Mouse (Mus musculus) embryonic facial prominence, embryonic 13.5 days (tissue): ENCODE results near the gene Pigk. TPM values are rescaled to one million over a fixed set of nuclear protein-coding genes. Genes with fewer than 3 reads are reported as not detected.

ENCODE experiments used
- ATAC-seq: fragments of 200-750 bp; cut with Nextera tagmentation; 2 replicates; pipeline ENCODE4 v1.8.0; 2017; ENCODE audit warnings: low read depth; ENCODE audit not compliant: insufficient number of reproducible peaks, insufficient read depth, low FRiP score, low TSS enrichment
- H3K27ac ChIP-seq: fragments of 300-500 bp; sonication (generic); 2 replicates; pipeline ENCODE4 v1.5.1; 2015; ENCODE audit warnings: moderate library complexity, mild to moderate bottlenecking, inconsistent platforms
- H3K27me3 ChIP-seq: fragments of 300-500 bp; sonication (generic); 2 replicates; pipeline ENCODE4 v1.6.1; 2015; ENCODE audit warnings: mild to moderate bottlenecking, inconsistent platforms
- H3K36me3 ChIP-seq: fragments of 300-500 bp; sonication (generic); 2 replicates; pipeline ENCODE4 v1.6.1; 2015; ENCODE audit warnings: mild to moderate bottlenecking, inconsistent platforms
- H3K4me1 ChIP-seq: fragments of 300-500 bp; sonication (generic); 2 replicates; pipeline ENCODE4 v1.6.1; 2015; ENCODE audit warnings: inconsistent platforms
- H3K4me2 ChIP-seq: fragments of 300-500 bp; sonication (generic); 2 replicates; pipeline ENCODE4 v1.6.1; 2015; ENCODE audit warnings: moderate library complexity, mild to moderate bottlenecking, inconsistent platforms
- H3K4me3 ChIP-seq: fragments of 300-500 bp; sonication (generic); 2 replicates; pipeline ENCODE4 v1.5.1; 2015; ENCODE audit warnings: mild to moderate bottlenecking, inconsistent platforms
- H3K9ac ChIP-seq: fragments of 300-500 bp; sonication (generic); 2 replicates; pipeline ENCODE4 v1.6.1; 2015; ENCODE audit warnings: mild to moderate bottlenecking, inconsistent platforms
- H3K9me3 ChIP-seq: fragments of 300-500 bp; sonication (generic); 2 replicates; pipeline ENCODE4 v1.6.1; 2016; ENCODE audit warnings: inconsistent platforms
- WGBS: fragments of 180-500 bp; shearing (Covaris S2); methylation state at CpG from one replicate; pipeline ENCODE4 v1.1.7; 2015; ENCODE audit warnings: mixed read lengths; 5-methylcytosine and 5-hydroxymethylcytosine counted together
- polyA plus RNA-seq: library from polyadenylated mRNA; unstranded; fragments of >200 nt; fragmentation: Nextera tagmentation; extraction: Ambion mirVana; gene quantifications from 2 replicates; pipeline ENCODE4 v1.2.1, GENCODE M21; 2015

Pigk gene
- polyA plus RNA-seq, 1 experiment from 2014 or later, result 52.4 TPM

GRCm38 (mm10) chr3:152979481-152980092, 265.7 kb downstream of the Pigk start:
- peaks cover 20% of the 10 kb centered on the region for H3K4me1 ChIP-seq
- peak overlapping the region; percentile 2; the same call in 1 of the 2 replicates for H3K4me2 ChIP-seq
- H3K4me3 ChIP-seq, result no peak overlapping the region
- H3K27ac ChIP-seq, result no peak overlapping the region
- no peaks in the 10 kb centered on the region for H3K36me3 ChIP-seq
- ATAC-seq, result no peak
- WGBS, result 66% methylated on average over 11 of the region's 11 CpGs
- no peak overlapping the region for H3K9ac ChIP-seq
- H3K9me3 ChIP-seq, result no peaks in the 10 kb centered on the region
- peaks cover 44% of the 10 kb centered on the region for H3K27me3 ChIP-seq

GRCm38 (mm10) chr3:152980431-152980830, 266.5 kb downstream of the Pigk start:
- Histone ChIP-seq H3K27ac (no peak overlapping the region), H3K36me3 (no peaks in the 10 kb centered on the region), H3K9me3 (no peaks in the 10 kb centered on the region), H3K4me1 (peaks cover 20% of the 10 kb centered on the region), H3K9ac (0 out of 2 replicates have a peak overlapping the region, but pooled peaks have one; percentile 69), H3K4me2 (peak overlapping the region; percentile 96), H3K27me3 (peaks cover 44% of the 10 kb centered on the region), H3K4me3 (peak overlapping the region; percentile 55)
- no peak for ATAC-seq
- WGBS, result 4% methylated on average over 6 of the region's 6 CpGs

GRCm38 (mm10) chr3:152980978-152981974, 267.4 kb downstream of the Pigk start:
- peaks cover 20% of the 10 kb centered on the region for H3K4me1 ChIP-seq
- H3K36me3 ChIP-seq, result no peaks in the 10 kb centered on the region
- peak; percentile 37; the same call in 1 of the 2 replicates for ATAC-seq
- peak overlapping the region; percentile 96 for H3K4me2 ChIP-seq
- H3K27ac ChIP-seq, result no peak overlapping the region
- H3K9ac ChIP-seq, result peak overlapping the region; percentile 69
- H3K9me3 ChIP-seq, result no peaks in the 10 kb centered on the region
- under 1% methylated on average over 47 of the region's 47 CpGs for WGBS
- peak overlapping the region; percentile 55 for H3K4me3 ChIP-seq
- H3K27me3 ChIP-seq, result peaks cover 44% of the 10 kb centered on the region

- no peak within 1 kb of the TSS for H3K27ac ChIP-seq
- no peak for ATAC-seq
Observed at GRCm38 (mm10) chr3:152981988-152982387, 268.1 kb downstream of the Pigk start, which contains the start of gene St6galnac5. TSS of gene St6galnac5 (minus strand) at chr3:152982246.

DNA sequence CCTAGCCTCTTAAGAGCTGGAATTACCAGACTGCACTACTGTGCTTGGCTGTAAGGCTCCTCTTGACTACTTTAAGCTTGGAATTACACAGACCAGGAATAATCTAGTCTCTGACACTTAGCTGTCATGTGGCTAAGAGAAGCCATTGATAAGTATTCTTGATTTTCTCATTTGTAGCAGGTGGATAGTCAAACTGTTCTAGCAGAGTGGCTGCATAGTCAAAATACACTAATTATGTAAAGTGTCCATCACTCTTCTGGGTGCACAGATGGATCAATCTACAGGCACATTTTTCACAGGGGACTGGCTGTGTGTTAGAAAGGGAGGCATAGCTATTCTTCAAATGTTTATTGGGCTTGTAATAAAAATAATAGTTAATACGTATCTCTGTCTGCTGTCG, 276.9 kb downstream of the Pigk start:
- H3K4me2 ChIP-seq, result no peak overlapping the region
- H3K36me3 ChIP-seq, result no peaks in the 10 kb centered on the region
- H3K4me3 ChIP-seq, result no peak overlapping the region
- no peaks in the 10 kb centered on the region for H3K4me1 ChIP-seq
- 96% methylated on average over 2 of the region's 2 CpGs for WGBS
- no peak for ATAC-seq
- no peaks in the 10 kb centered on the region for H3K27me3 ChIP-seq
- no peak overlapping the region for H3K9ac ChIP-seq
- H3K27ac ChIP-seq, result no peak overlapping the region
- no peaks in the 10 kb centered on the region for H3K9me3 ChIP-seq

More at GRCm38 (mm10) chr3:152981988-152982387, 268.1 kb downstream of the Pigk start, which contains the start of gene St6galnac5:
- H3K4me2 ChIP-seq, result peak within 1 kb of the TSS; percentile 96
- peaks cover 20% of the 10 kb centered on the region for H3K4me1 ChIP-seq
- peak within 1 kb of the TSS; percentile 55 for H3K4me3 ChIP-seq
- peaks cover 41% of the 10 kb centered on the region for H3K27me3 ChIP-seq
- H3K36me3 ChIP-seq, result no peaks in the 10 kb centered on the region
- 0% methylated on average over 17 of the region's 17 CpGs for WGBS
- H3K9ac ChIP-seq, result peak within 1 kb of the TSS; percentile 69
- no peaks in the 10 kb centered on the region for H3K9me3 ChIP-seq

DNA sequence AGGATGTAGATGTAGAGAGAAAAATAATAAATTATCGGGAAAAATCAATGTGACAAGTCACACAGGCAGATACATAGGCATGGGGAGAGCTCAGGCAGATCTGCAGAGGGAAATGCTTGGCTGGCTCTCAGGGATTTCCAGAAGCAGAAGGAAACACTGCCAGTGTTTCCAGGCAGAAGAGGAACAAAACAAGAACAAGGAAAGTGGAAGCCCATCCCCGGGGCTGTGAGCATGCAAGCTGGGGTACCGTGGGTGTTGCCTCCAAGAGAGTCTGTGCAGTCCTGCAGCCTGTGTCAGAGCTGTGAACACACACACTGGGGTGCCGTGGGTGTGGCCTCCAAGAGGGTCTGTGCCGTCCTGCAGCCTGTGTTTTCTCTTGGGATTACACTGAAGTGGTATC, 279.7 kb downstream of the Pigk start:
- Histone ChIP-seq H3K36me3 (no peaks in the 10 kb centered on the region), H3K27me3 (no peaks in the 10 kb centered on the region), H3K27ac (no peak overlapping the region), H3K9ac (no peak overlapping the region), H3K4me2 (no peak overlapping the region), H3K4me3 (no peak overlapping the region), H3K9me3 (no peaks in the 10 kb centered on the region), H3K4me1 (no peaks in the 10 kb centered on the region)
- no peak for ATAC-seq
- 70% methylated on average over 5 of the region's 5 CpGs for WGBS

DNA sequence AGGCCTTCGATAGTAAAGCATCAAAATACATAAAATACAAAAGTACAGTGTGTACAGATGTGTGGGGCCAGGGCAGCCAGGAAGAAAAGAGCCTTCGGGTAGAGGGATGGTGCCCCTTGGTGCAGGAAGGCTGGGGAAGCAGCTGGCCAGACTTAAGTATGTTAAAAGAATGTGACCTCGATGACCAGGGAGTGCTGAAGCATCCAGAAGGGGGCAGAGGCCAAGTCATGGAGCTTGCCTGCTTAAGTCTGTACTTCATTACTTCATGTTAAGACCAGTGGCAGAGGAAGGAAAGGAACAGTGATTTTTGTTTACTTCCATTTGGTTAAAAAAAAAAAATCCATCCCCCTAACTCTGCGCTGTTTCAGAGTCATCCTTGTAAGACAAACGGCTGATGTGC, 284.2 kb downstream of the Pigk start:
- Histone ChIP-seq H3K36me3 (no peaks in the 10 kb centered on the region), H3K27ac (no peak overlapping the region), H3K9me3 (no peaks in the 10 kb centered on the region), H3K4me2 (no peak overlapping the region), H3K27me3 (no peaks in the 10 kb centered on the region), H3K4me3 (no peak overlapping the region), H3K4me1 (no peaks in the 10 kb centered on the region), H3K9ac (no peak overlapping the region)
- ATAC-seq, result no peak
- 32% methylated on average over 5 of the region's 5 CpGs for WGBS

DNA sequence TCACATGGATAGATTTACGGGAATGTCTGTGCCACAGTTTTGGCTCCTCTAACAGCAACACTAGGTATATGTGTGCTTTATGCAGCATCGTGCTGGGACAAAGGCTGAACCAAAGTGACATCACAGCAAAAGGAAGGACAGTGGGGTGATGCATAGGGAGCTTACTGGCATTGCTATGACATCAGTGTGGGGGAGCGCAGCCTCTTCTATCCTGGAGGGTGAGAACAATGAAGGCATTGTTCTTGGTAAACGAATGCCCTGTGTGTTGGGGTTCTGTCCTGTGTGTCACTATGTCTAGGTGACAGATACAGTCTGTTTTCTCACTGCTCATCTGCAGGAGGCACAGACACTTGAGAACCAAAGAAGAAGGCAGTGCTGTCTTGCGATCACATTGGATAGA, 285.0 kb downstream of the Pigk start:
- no peak for ATAC-seq
- H3K27me3 ChIP-seq, result no peaks in the 10 kb centered on the region
- WGBS, result 56% methylated on average over 5 of the region's 5 CpGs
- no peak overlapping the region for H3K4me3 ChIP-seq
- no peak overlapping the region for H3K9ac ChIP-seq
- H3K4me2 ChIP-seq, result no peak overlapping the region
- H3K9me3 ChIP-seq, result no peaks in the 10 kb centered on the region
- H3K27ac ChIP-seq, result no peak overlapping the region
- H3K4me1 ChIP-seq, result no peaks in the 10 kb centered on the region
- H3K36me3 ChIP-seq, result no peaks in the 10 kb centered on the region

DNA sequence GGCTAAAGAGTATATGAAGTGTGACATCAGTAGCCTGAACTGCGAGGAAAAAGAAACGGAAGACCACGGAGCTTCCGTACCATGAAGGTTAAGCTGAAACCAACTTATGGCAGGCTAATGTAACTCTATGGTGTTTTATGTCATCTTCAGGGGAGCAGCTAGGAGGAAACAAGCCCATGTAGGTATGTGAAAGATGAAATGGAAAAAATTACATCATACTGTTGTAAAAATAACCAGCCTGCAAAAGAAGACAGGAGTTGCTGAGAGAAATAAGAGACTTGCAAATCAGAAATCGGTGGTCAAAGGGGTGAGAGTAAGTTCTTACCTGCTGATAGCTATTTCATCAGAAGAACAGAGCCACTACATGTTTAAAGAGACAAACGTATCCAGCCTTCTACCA, 293.0 kb downstream of the Pigk start:
- Histone ChIP-seq H3K4me2 (no peak overlapping the region), H3K9me3 (no peaks in the 10 kb centered on the region), H3K9ac (no peak overlapping the region), H3K27ac (no peak overlapping the region), H3K36me3 (no peaks in the 10 kb centered on the region), H3K4me1 (no peaks in the 10 kb centered on the region), H3K4me3 (no peak overlapping the region), H3K27me3 (no peaks in the 10 kb centered on the region)
- ATAC-seq, result no peak
- WGBS, result 87% methylated on average over 6 of the region's 6 CpGs

DNA sequence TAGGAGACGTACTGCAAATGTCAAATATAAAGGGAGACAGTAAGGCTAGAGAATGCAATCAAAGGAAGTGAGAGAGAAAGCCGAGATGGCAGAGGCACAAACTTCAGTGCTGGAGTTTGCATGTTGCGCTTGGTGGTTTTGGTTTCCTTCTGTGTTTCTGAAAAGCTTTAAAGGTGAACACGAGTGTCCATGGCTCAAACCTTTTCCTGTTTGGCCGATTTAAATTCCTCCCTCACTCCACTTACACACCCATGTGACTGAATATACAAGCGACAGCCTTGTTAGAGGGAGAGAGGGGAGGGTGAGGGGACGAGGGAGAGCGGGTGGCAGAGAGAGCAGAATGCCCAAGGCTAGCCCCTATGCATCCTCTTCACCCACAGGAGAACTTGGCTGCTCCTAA, 302.5 kb downstream of the Pigk start:
- H3K9me3 ChIP-seq, result no peaks in the 10 kb centered on the region
- no peak for ATAC-seq
- WGBS, result 49% methylated on average over 8 of the region's 8 CpGs

DNA sequence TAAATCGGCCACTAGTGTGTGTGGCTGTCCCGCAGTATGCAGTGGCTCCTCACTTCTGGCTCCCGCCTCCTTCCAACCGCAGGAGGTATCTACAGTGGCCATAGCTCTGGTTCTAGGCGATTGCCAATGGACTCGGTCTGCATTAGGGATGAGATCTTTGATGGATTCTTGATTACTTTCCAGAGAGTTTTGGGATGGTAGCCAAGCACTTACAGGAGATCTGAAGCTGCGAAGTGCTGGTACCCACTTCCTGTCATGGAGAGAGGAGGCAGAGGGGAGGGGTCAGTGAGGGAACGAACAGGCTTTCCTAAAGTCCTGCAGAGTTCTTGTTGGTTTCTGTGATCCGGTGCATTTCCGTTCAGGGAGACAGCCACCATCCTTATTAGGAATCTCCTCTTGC, 304.2 kb downstream of the Pigk start:
- Histone ChIP-seq H3K4me2 (no peak overlapping the region), H3K36me3 (no peaks in the 10 kb centered on the region), H3K4me3 (no peak overlapping the region), H3K27me3 (no peaks in the 10 kb centered on the region), H3K9me3 (no peaks in the 10 kb centered on the region), H3K4me1 (no peaks in the 10 kb centered on the region), H3K27ac (no peak overlapping the region), H3K9ac (no peak overlapping the region)
- no peak for ATAC-seq
- 72% methylated on average over 10 of the region's 10 CpGs for WGBS

More for the DNA sequence above, 302.5 kb downstream of the Pigk start:
- H3K36me3 ChIP-seq, result no peaks in the 10 kb centered on the region
- no peak overlapping the region for H3K4me2 ChIP-seq
- H3K4me1 ChIP-seq, result no peaks in the 10 kb centered on the region
- no peak overlapping the region for H3K9ac ChIP-seq
- no peak overlapping the region for H3K27ac ChIP-seq
- no peak overlapping the region for H3K4me3 ChIP-seq
- H3K27me3 ChIP-seq, result no peaks in the 10 kb centered on the region
